Mouse (Mus musculus) megakaryocyte progenitor cell, adult 5-6 weeks (primary cell): ENCODE data around the gene Sema4f. TPM values are rescaled to one million over a fixed set of nuclear protein-coding genes. Genes with fewer than 3 reads are reported as not detected.

Source experiments
- ATAC-seq: replicated peaks from 2 replicates; pipeline ENCODE4 v1.8.0; 2016; ENCODE audit warnings: mild to moderate bottlenecking, moderate TSS enrichment, inconsistent platforms; ENCODE audit not compliant: poor library complexity
- total RNA-seq, 2 experiments: library from RNA; stranded (forward) in 1 of 2; stranded (reverse) in 1 of 2; fragments of 157-497, 149-512 nt in 1 of 2; fragments of 200-1000 nt in 1 of 2; gene quantifications; 2 replicates each; pipeline versions ENCODE4 v1.2.3 to v1.2.4; 2015 to 2017

The Sema4f gene
- total RNA-seq, 2 experiments from 2014 or later = 0.04 to 0.27 TPM

DNA sequence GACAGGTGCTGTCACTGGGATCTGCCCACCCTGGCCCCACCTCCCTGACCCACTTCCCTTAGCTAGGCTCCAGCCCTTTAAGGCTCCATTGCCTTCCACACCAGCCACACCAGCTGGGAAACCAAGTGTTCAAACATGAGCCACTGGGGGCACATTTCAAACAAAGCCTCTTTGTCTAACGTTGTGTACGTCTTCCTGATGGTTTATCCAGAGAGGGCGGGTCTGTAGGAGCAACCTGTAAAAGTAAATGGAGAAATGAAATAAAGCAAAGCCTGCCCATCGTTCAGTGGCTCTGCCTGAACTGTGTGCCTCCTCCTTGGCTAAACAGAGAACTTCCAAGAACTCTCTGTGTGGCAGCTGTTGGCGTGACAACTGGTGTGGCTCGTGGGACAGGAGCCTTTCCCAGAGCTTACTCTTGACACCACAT is 64.0 kb downstream of the Sema4f start:
- no peak for ATAC-seq

DNA sequence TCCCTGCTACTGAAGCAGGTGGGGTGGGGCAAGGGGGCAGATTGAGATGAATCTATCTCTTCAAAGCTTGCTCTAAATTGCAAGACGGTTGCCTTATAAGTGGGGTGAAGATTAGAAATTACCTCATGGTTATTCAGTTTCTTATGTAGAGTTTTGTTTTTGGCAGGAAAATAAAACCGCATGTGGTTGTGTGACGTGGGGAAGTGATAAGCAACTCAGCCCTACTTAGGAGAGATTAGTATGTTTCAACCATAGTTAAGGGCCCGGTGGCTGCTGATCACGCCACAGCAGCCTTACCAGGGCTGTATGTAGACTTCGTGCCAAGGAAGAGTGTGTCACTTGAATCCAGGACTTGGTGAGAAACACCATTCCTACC is 67.2 kb downstream of the Sema4f start:
- ATAC-seq = peak; percentile 89

DNA sequence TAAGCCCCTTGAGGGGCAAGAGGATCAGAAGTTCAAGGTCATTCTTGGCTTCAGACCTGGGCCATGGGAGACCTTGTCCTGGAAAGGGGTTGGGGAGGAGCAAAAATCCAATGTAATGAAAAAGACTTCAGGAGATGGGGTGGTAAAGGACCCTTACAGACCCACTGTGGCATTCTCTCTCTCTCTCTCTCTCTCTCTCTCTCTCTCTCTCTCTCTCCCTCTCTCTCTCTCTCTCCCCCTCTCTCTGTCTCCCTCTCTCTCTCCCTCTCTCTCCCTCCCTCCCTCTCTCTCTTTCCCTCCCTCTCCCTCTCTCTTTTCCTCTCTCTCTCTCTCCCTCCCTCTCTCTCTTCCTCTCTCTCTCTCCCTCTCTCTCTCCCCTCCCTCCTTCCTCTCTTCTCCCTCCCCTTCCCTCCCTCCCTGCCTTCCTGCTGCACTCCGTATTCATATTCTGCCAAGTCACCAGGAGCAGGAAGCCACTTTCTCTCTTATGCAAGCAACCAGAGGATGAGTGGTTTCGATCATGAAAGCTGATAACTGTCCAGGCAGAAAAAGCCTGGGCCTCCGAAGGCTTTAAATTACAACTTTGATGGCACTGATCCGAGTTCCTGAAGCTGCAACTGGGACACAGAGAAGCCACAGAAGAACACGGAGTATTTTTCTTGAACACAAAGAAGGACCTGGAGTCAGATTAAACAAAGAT is 67.8 kb downstream of the Sema4f start:
- peak; percentile 81 for ATAC-seq

DNA sequence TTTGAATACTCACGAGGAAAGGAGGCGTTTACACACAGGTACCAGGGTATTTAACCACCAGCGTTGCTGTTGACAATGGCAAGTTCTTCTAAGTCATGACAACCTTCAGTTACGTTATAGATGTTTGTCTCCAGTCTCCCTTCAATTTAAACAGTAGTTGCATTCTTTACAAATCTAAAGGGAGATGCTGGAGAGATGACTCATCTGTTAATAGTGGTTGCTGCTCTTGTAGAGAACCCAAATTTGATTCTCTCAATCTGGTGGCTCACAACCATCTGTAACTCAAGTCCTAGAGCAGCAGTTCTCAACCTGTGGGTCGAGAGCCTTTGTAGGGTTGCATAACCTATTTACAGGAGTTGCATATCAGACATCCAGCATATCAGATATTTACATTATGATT is 71.1 kb downstream of the Sema4f start:
- no peak for ATAC-seq

DNA sequence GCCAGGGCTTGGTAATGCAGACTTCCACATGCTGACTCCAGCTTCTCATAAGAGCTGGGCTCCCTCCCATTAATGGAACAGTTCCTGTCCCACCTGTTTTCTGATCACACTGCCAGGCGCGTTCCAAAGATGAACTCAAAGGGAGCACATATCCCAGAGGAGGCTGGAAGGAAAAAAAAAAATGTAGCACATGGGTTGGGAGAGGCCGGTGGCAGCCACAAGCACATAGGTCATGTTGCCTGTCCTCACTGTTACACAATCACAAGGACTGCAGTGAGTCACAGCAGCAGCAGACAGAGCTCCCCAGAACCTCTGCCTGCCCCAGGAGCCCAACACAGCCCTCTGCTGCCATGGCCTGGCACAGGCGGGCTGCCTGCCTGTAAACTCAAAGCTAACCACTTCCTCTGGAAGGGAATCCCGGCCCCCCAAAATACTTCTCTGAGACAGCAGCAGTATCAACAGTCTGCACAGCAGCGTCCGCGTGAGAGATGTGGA is 76.1 kb downstream of the Sema4f start:
- peak; percentile 100 for ATAC-seq

DNA sequence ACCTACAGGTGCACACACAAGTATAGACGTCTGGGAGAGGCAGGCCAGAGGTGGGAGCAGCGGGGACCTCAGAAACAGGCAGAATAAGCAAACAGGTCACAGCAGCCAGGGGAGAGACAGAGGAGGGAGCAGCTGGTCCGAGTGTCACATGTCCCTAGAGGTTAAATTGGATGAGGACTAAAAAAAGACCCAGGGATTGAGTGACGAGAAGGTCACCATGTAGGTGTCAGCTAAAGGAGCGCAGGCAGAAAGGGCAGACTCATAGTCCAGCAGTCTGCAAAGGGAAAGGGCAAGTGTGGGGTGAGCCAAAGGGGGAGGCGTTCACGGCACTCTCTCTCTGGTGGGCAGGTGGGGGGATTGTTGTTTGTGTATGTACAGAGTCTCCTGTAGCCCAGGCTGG is 77.1 kb downstream of the Sema4f start:
- no peak for ATAC-seq

DNA sequence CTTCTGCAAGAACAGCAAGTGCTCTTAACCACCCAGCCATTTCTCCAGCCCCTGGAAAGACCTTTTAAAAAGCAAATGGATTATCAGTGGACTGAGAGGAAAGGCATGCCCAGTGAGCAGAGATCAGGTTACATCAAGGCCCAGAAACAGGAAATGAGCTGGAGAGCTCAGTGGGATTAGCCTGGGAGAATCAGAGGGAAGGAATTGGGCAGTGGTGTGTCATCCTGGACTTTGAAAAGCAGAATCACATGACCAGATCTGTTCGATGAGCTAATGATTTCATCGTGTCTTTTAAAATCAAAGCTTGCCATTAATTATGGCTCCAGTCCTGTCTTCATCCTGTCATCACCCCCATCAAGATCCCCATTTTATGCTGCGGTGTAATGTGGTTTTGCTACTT is 77.5 kb downstream of the Sema4f start:
- ATAC-seq = no peak

Other genes with a start within 250 kb of the Sema4f start
- 87.5 and 108 TPM in 2 replicates for gene Pole4, start 234.4 kb downstream of the Sema4f start, total RNA-seq (2015)
- gene Pole4, start 234.4 kb downstream of the Sema4f start, total RNA-seq (2017) = 42.6 and 48.6 TPM in 2 replicates
- 40.9 and 44.3 TPM in 2 replicates for gene Hk2, start 165.3 kb downstream of the Sema4f start, total RNA-seq (2015)
- 39.7 and 54.4 TPM in 2 replicates for gene Hk2, start 165.3 kb downstream of the Sema4f start, total RNA-seq (2017)
- 5.0 and 8.0 TPM in 2 replicates for gene M1ap, start 7.1 kb upstream of the Sema4f start, total RNA-seq (2015)
- gene M1ap, start 7.1 kb upstream of the Sema4f start, total RNA-seq (2017) = 5.1 and 5.9 TPM in 2 replicates
- gene Dok1, start 93.7 kb upstream of the Sema4f start, total RNA-seq (2015) = 6.5 and 6.8 TPM in 2 replicates
- gene Dok1, start 93.7 kb upstream of the Sema4f start, total RNA-seq (2017) = 14.1 and 18.2 TPM in 2 replicates
- 0.59 and 1.4 TPM in 2 replicates for gene Loxl3, start 94.4 kb upstream of the Sema4f start, total RNA-seq (2015)
- gene Loxl3, start 94.4 kb upstream of the Sema4f start, total RNA-seq (2017) = 1.0 and 1.7 TPM in 2 replicates
- gene Aup1, start 114.8 kb upstream of the Sema4f start, total RNA-seq (2015) = 135 and 178 TPM in 2 replicates
- gene Aup1, start 114.8 kb upstream of the Sema4f start, total RNA-seq (2017) = 112 and 133 TPM in 2 replicates
- gene Htra2, start 115.5 kb upstream of the Sema4f start, total RNA-seq (2015) = 128 and 129 TPM in 2 replicates
- 77.3 and 82.3 TPM in 2 replicates for gene Htra2, start 115.5 kb upstream of the Sema4f start, total RNA-seq (2017)
- gene Dqx1, start 118.1 kb upstream of the Sema4f start, total RNA-seq (2015) = 1.2 and 1.7 TPM in 2 replicates
- gene Dqx1, start 118.1 kb upstream of the Sema4f start, total RNA-seq (2017) = 0.75 and 1.0 TPM in 2 replicates
- not detected in 2 replicates for gene Tlx2, start 130.5 kb upstream of the Sema4f start, total RNA-seq (2015)
- not detected in 2 replicates for gene Tlx2, start 130.5 kb upstream of the Sema4f start, total RNA-seq (2017)
- gene Pcgf1, start 138.1 kb upstream of the Sema4f start, total RNA-seq (2015) = 26.5 and 27.2 TPM in 2 replicates
- gene Pcgf1, start 138.1 kb upstream of the Sema4f start, total RNA-seq (2017) = 15.3 and 20.4 TPM in 2 replicates
- not detected in 2 replicates for gene Lbx2, start 146.6 kb upstream of the Sema4f start, total RNA-seq (2015)
- not detected in 2 replicates for gene Lbx2, start 146.6 kb upstream of the Sema4f start, total RNA-seq (2017)
- 0.20 and 0.79 TPM in 2 replicates for gene Ccdc142, start 161.8 kb upstream of the Sema4f start, total RNA-seq (2015)
- 0.58 and 1.6 TPM in 2 replicates for gene Ccdc142, start 161.8 kb upstream of the Sema4f start, total RNA-seq (2017)
- gene Gm42688, start 161.8 kb upstream of the Sema4f start, total RNA-seq (2015) = 1.5 and 1.6 TPM in 2 replicates
- 2.7 and 3.0 TPM in 2 replicates for gene Gm42688, start 161.8 kb upstream of the Sema4f start, total RNA-seq (2017)
- 53.6 and 60.8 TPM in 2 replicates for gene Mrpl53, start 169.3 kb upstream of the Sema4f start, total RNA-seq (2015)
- 19.5 and 29.2 TPM in 2 replicates for gene Mrpl53, start 169.3 kb upstream of the Sema4f start, total RNA-seq (2017)
- 54.6 and 69.0 TPM in 2 replicates for gene Mogs, start 175.7 kb upstream of the Sema4f start, total RNA-seq (2015)
- 122 and 130 TPM in 2 replicates for gene Mogs, start 175.7 kb upstream of the Sema4f start, total RNA-seq (2017)
- 25.8 and 27.8 TPM in 2 replicates for gene Wbp1, start 181.8 kb upstream of the Sema4f start, total RNA-seq (2015)
- 85.0 and 96.7 TPM in 2 replicates for gene Wbp1, start 181.8 kb upstream of the Sema4f start, total RNA-seq (2017)
- 20.7 and 24.4 TPM in 2 replicates for gene Ino80b, start 185.7 kb upstream of the Sema4f start, total RNA-seq (2015)
- 35.5 and 44.4 TPM in 2 replicates for gene Ino80b, start 185.7 kb upstream of the Sema4f start, total RNA-seq (2017)
- 1.9 and 2.4 TPM in 2 replicates for gene Rtkn, start 195.7 kb upstream of the Sema4f start, total RNA-seq (2015)
- gene Rtkn, start 195.7 kb upstream of the Sema4f start, total RNA-seq (2017) = 2.2 and 2.4 TPM in 2 replicates
- 0.57 TPM in 1 of 2 replicates, not detected in the other for gene Wdr54, start 216.6 kb upstream of the Sema4f start, total RNA-seq (2015)
- gene Wdr54, start 216.6 kb upstream of the Sema4f start, total RNA-seq (2017) = under 0.01 and 0.14 TPM in 2 replicates
- not detected in 2 replicates for gene 1700003E16Rik, start 216.6 kb upstream of the Sema4f start, total RNA-seq (2015)
- not detected in 2 replicates for gene 1700003E16Rik, start 216.6 kb upstream of the Sema4f start, total RNA-seq (2017)
- gene Dctn1, start 226.2 kb upstream of the Sema4f start, total RNA-seq (2015) = 50.8 and 51.4 TPM in 2 replicates
- 85.9 and 86.2 TPM in 2 replicates for gene Dctn1, start 226.2 kb upstream of the Sema4f start, total RNA-seq (2017)